Mouse (Mus musculus) small intestine, adult 2 months (tissue): ENCODE measurements at regions not wholly inside any gene's neighbourhood (a gene's known extent, or its start where the extent isn't known, plus 50 kb on each side); places are given as distances from the start of the nearest gene placed in this dataset.

ENCODE experiments used
- H3K27ac ChIP-seq: fragments of 200-500 bp; 2 replicates; pipeline ENCODE4 v1.5.1; 2012; ENCODE audit warnings: low read depth, low read length, control low read depth, inconsistent platforms; ENCODE audit not compliant: insufficient read depth
- H3K27me3 ChIP-seq: fragments of 200-500 bp; 2 replicates; pipeline ENCODE4 v1.6.1; 2012; ENCODE audit warnings: mild to moderate bottlenecking, moderate library complexity, low read length, inconsistent platforms; ENCODE audit not compliant: control insufficient read depth, insufficient read depth
- H3K36me3 ChIP-seq: fragments of 200-500 bp; 2 replicates; pipeline ENCODE4 v1.6.1; 2012; ENCODE audit warnings: mild to moderate bottlenecking, low read length, control low read depth, inconsistent platforms; ENCODE audit not compliant: control insufficient read depth, insufficient read depth
- H3K4me1 ChIP-seq: fragments of 200-500 bp; 2 replicates; pipeline ENCODE4 v1.6.1; 2012; ENCODE audit warnings: low read length, inconsistent platforms, mixed read lengths; ENCODE audit not compliant: control insufficient read depth, insufficient read depth, insufficient read length
- H3K4me3 ChIP-seq: fragments of 200-500 bp; 2 replicates; pipeline ENCODE4 v1.5.1; 2012; ENCODE audit warnings: low read depth, mild to moderate bottlenecking, control low read depth, inconsistent platforms, low read length, moderate library complexity
- CTCF ChIP-seq: fragments of 200-500 bp; IDR thresholded peaks from 2 replicates; pipeline ENCODE4 v1.5.1; 2012; ENCODE audit warnings: low read depth, mild to moderate bottlenecking, control low read depth, inconsistent platforms, low read length, moderate library complexity, mixed read lengths; ENCODE audit not compliant: insufficient replicate concordance, insufficient read length; ENCODE audit errors: extremely low read depth
- POLR2A ChIP-seq: fragments of 200-500 bp; IDR thresholded peaks from 2 replicates; pipeline ENCODE4 v1.6.1; 2012; ENCODE audit warnings: low read depth, mild to moderate bottlenecking, control low read depth, inconsistent platforms, low read length, moderate library complexity
- WGBS: fragments of 180-500 bp; shearing (Covaris S2); methylation state at CpG from one replicate; pipeline ENCODE4 v1.1.7; 2018; 5-methylcytosine and 5-hydroxymethylcytosine counted together

GRCm38 (mm10) chr12:70725326-70725725 lies 100.0 kb upstream of the Frmd6 start:
- no peak for TF ChIP-seq POLR2A
- no peak for TF ChIP-seq CTCF
- 92% methylated on average over 1 of the region's 1 CpGs for WGBS

DNA sequence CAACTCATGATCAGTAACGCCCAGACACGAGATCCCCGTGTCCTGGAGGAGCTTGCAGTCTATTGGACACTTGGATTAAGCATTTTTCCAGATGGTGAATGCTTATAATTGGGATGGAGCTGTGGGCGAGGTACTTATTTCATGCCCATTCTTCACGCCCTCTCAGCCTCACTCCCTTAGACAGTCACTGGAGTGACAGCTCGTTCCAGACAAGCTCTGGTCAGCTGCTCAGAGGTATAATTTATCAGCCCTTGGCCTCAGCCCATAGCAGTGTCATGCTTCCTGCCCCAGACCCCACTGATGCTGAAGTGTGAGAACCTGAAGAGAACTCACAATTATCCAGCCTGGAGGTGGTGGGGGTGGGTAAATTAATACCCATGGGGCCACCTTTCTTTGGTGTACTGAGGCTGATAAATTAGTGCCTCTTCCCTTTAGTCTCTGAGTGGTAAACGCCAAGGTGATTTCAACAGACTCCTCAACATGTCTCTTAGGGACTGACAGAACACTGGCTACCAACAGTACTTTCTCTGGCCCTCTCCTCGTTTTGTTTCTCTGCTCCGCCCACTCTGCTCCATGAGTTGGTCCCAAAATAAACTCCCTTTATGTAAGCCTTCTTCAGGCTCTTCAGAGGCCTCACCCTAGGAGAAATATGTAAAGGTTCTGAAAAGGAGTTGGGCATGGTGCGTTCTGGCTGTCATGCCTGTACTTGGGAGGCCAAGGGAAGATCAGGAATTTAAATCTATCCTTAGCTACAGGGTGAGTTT lies 97.6 kb upstream of the Frmd6 start:
- Histone ChIP-seq H3K27ac (no peak overlapping the region), H3K27me3 (no peaks in the 10 kb centered on the region), H3K4me1 (no peaks in the 10 kb centered on the region), H3K4me3 (no peak overlapping the region), H3K36me3 (no peaks in the 10 kb centered on the region)
- TF ChIP-seq POLR2A (no peak), CTCF (no peak)
- 76% methylated on average over 10 of the region's 10 CpGs for WGBS

More at GRCm38 (mm10) chr12:70725326-70725725, 100.0 kb upstream of the Frmd6 start:
- H3K36me3 ChIP-seq = no peaks in the 10 kb centered on the region
- no peak overlapping the region for H3K4me3 ChIP-seq
- H3K27ac ChIP-seq = no peak overlapping the region
- H3K4me1 ChIP-seq = no peaks in the 10 kb centered on the region
- no peaks in the 10 kb centered on the region for H3K27me3 ChIP-seq

GRCm38 (mm10) chr12:70728407-70728806 lies 96.9 kb upstream of the Frmd6 start:
- WGBS = 94% methylated on average over 1 of the region's 1 CpGs
- H3K4me3 ChIP-seq = no peak overlapping the region
- TF ChIP-seq POLR2A (no peak), CTCF (no peak)
- no peak overlapping the region for H3K27ac ChIP-seq
- no peaks in the 10 kb centered on the region for H3K36me3 ChIP-seq
- no peaks in the 10 kb centered on the region for H3K27me3 ChIP-seq
- no peaks in the 10 kb centered on the region for H3K4me1 ChIP-seq

- no peak overlapping the region for H3K4me3 ChIP-seq
These were observed 95.4 kb upstream of the Frmd6 start for GRCm38 (mm10) chr12:70729961-70730360.

DNA sequence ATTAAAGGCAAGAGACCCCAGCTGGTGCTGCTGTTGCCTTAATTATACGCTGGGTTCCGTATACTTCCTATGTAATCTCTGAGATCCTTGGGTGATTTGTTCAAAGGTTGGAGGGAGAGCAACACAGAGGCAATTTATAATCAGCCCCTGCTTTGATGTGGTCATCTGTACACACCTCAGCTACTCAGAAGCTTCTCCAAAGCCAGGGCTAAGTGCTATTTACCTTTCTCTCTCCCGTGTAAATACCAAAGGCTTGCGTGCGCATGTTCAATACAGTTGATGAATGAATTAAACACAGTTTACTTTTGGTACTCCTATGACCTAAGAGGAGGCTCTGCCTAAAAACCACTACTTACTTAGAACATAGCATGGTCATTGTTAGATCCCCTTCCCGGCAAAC lies 93.8 kb upstream of the Frmd6 start:
- 62% methylated on average over 6 of the region's 6 CpGs for WGBS
- H3K4me3 ChIP-seq = no peak overlapping the region
- H3K27ac ChIP-seq = no peak overlapping the region
- H3K27me3 ChIP-seq = no peaks in the 10 kb centered on the region
- no peak for TF ChIP-seq CTCF
- no peak for TF ChIP-seq POLR2A
- H3K36me3 ChIP-seq = no peaks in the 10 kb centered on the region
- H3K4me1 ChIP-seq = no peaks in the 10 kb centered on the region

More at GRCm38 (mm10) chr12:70729961-70730360, 95.4 kb upstream of the Frmd6 start:
- no peaks in the 10 kb centered on the region for H3K27me3 ChIP-seq
- no peaks in the 10 kb centered on the region for H3K4me1 ChIP-seq
- 43% methylated on average over 6 of the region's 6 CpGs for WGBS
- no peak for TF ChIP-seq CTCF
- TF ChIP-seq POLR2A = no peak
- no peaks in the 10 kb centered on the region for H3K36me3 ChIP-seq
- no peak overlapping the region for H3K27ac ChIP-seq

GRCm38 (mm10) chr12:70732591-70732990 lies 92.7 kb upstream of the Frmd6 start:
- Histone ChIP-seq H3K4me1 (no peaks in the 10 kb centered on the region), H3K27me3 (no peaks in the 10 kb centered on the region), H3K4me3 (no peak overlapping the region), H3K36me3 (no peaks in the 10 kb centered on the region), H3K27ac (no peak overlapping the region)
- 88% methylated on average over 3 of the region's 3 CpGs for WGBS
- no peak for TF ChIP-seq CTCF
- TF ChIP-seq POLR2A = no peak

DNA sequence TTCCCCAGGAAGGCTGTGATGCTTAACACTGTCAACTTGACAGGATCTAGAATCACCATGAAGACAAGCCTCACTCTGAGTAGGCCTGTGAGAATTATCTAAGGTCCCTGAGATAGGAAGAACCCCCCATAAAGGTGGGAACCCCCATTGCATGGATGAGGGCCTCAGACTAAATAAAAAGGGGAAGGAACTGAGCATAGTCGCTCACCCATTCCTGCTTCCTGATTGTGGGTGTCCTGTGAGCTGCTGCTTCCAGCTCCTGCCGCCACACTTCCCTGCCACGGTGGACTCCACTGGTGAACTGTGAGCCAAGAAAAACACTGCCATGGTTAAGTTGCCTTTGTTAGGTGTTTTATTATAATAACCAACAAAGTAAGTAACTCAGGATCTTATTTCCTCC lies 86.8 kb upstream of the Frmd6 start:
- no peaks in the 10 kb centered on the region for H3K36me3 ChIP-seq
- no peaks in the 10 kb centered on the region for H3K4me1 ChIP-seq
- no peak for TF ChIP-seq CTCF
- no peak for TF ChIP-seq POLR2A
- H3K27me3 ChIP-seq = no peaks in the 10 kb centered on the region
- H3K4me3 ChIP-seq = no peak overlapping the region
- WGBS = 78% methylated on average over 3 of the region's 3 CpGs
- H3K27ac ChIP-seq = no peak overlapping the region
